Mouse (Mus musculus) forebrain, embryonic 12.5 days (tissue): Measurements from ENCODE around the gene Castor1. TPM values are rescaled to one million over a fixed set of nuclear protein-coding genes. Genes with fewer than 3 reads are reported as not detected.

Source experiments
- ATAC-seq: fragments of 200-750 bp; cut with Nextera tagmentation; 2 replicates; pipeline ENCODE4 v1.8.0; 2017; ENCODE audit warnings: moderate TSS enrichment; ENCODE audit not compliant: low FRiP score
- H3K27ac ChIP-seq: fragments of 300-500 bp; sonication (generic); 2 replicates; pipeline ENCODE4 v1.5.1; 2016; ENCODE audit warnings: mild to moderate bottlenecking
- H3K27me3 ChIP-seq: fragments of 300-500 bp; sonication (generic); 2 replicates; pipeline ENCODE4 v1.6.1; 2016; ENCODE audit warnings: mild to moderate bottlenecking
- H3K36me3 ChIP-seq: fragments of 300-500 bp; sonication (generic); replicated peaks from 2 replicates; pipeline ENCODE4 v1.6.1; 2016; ENCODE audit warnings: mild to moderate bottlenecking
- H3K4me1 ChIP-seq: fragments of 300-500 bp; sonication (generic); 2 replicates; pipeline ENCODE4 v1.6.1; 2016
- H3K4me2 ChIP-seq: fragments of 300-500 bp; sonication (generic); 2 replicates; pipeline ENCODE4 v1.6.1; 2016; ENCODE audit warnings: mild to moderate bottlenecking, moderate library complexity
- H3K4me3 ChIP-seq: fragments of 300-500 bp; sonication (generic); replicated peaks from 2 replicates; pipeline ENCODE4 v1.5.1; 2016; ENCODE audit warnings: mild to moderate bottlenecking
- H3K9ac ChIP-seq: fragments of 300-500 bp; sonication (generic); 2 replicates; pipeline ENCODE4 v1.6.1; 2016; ENCODE audit warnings: mild to moderate bottlenecking
- H3K9me3 ChIP-seq: fragments of 300-500 bp; sonication (generic); 2 replicates; pipeline ENCODE4 v1.6.1; 2016
- WGBS: fragments of 180-500 bp; shearing (Covaris S2); methylation state at CpG from one replicate; pipeline ENCODE4 v1.1.7; 2016; 5-methylcytosine and 5-hydroxymethylcytosine counted together
- polyA plus RNA-seq: library from polyadenylated mRNA; unstranded; fragments of >200 nt; fragmentation: Nextera tagmentation; extraction: Ambion mirVana; gene quantifications from 2 replicates; pipeline ENCODE4 v1.2.1, GENCODE M21; 2016

Castor1 gene
- polyA plus RNA-seq, 1 experiment from 2014 or later = 2.2 TPM

GRCm38 (mm10) chr11:4260463-4261187 is 42.6 kb downstream of the Castor1 start:
- H3K9me3 ChIP-seq = no peaks in the 10 kb centered on the region
- H3K27me3 ChIP-seq = peaks cover 36% of the 10 kb centered on the region
- no peaks in the 10 kb centered on the region for H3K36me3 ChIP-seq
- H3K4me2 ChIP-seq = no peak overlapping the region
- WGBS = 63% methylated on average over 14 of the region's 14 CpGs
- ATAC-seq = no peak
- H3K4me3 ChIP-seq = no peak overlapping the region
- peaks cover 22% of the 10 kb centered on the region for H3K4me1 ChIP-seq
- no peak overlapping the region for H3K27ac ChIP-seq
- no peak overlapping the region for H3K9ac ChIP-seq

GRCm38 (mm10) chr11:4261188-4261494 is 43.1 kb downstream of the Castor1 start:
- H3K27ac ChIP-seq = no peak overlapping the region
- no peak overlapping the region for H3K4me3 ChIP-seq
- no peaks in the 10 kb centered on the region for H3K36me3 ChIP-seq
- no peak overlapping the region for H3K9ac ChIP-seq
- H3K27me3 ChIP-seq = peaks cover 41% of the 10 kb centered on the region
- no peaks in the 10 kb centered on the region for H3K9me3 ChIP-seq
- H3K4me1 ChIP-seq = peaks cover 22% of the 10 kb centered on the region
- no peak overlapping the region for H3K4me2 ChIP-seq
- ATAC-seq = no peak
- WGBS = 37% methylated on average over 7 of the region's 7 CpGs

- Histone ChIP-seq H3K4me2 (no peak overlapping the region), H3K4me1 (peaks cover 30% of the 10 kb centered on the region), H3K27me3 (peaks cover 46% of the 10 kb centered on the region)
Observed at GRCm38 (mm10) chr11:4261969-4262368, 43.9 kb downstream of the Castor1 start.

GRCm38 (mm10) chr11:4262847-4263246 is 44.8 kb downstream of the Castor1 start:
- Histone ChIP-seq H3K9ac (no peak overlapping the region), H3K9me3 (no peaks in the 10 kb centered on the region), H3K4me2 (no peak overlapping the region), H3K27me3 (peaks cover 51% of the 10 kb centered on the region), H3K36me3 (no peaks in the 10 kb centered on the region), H3K4me1 (peaks cover 32% of the 10 kb centered on the region), H3K27ac (no peak overlapping the region), H3K4me3 (no peak overlapping the region)
- no peak for ATAC-seq
- WGBS = 26% methylated on average over 5 of the region's 7 CpGs

More at GRCm38 (mm10) chr11:4261969-4262368, 43.9 kb downstream of the Castor1 start:
- Histone ChIP-seq H3K9me3 (no peaks in the 10 kb centered on the region), H3K36me3 (no peaks in the 10 kb centered on the region), H3K9ac (no peak overlapping the region), H3K27ac (no peak overlapping the region), H3K4me3 (no peak overlapping the region)
- WGBS = 31% methylated on average over 5 of the region's 5 CpGs
- ATAC-seq = no peak

GRCm38 (mm10) chr11:4263296-4263695 is 45.3 kb downstream of the Castor1 start:
- H3K9me3 ChIP-seq = no peaks in the 10 kb centered on the region
- H3K4me1 ChIP-seq = peaks cover 32% of the 10 kb centered on the region
- H3K9ac ChIP-seq = no peak overlapping the region
- no peak overlapping the region for H3K4me2 ChIP-seq
- H3K27me3 ChIP-seq = peaks cover 55% of the 10 kb centered on the region
- 36% methylated on average over 1 of the region's 1 CpGs for WGBS
- no peak overlapping the region for H3K27ac ChIP-seq
- no peak overlapping the region for H3K4me3 ChIP-seq
- no peaks in the 10 kb centered on the region for H3K36me3 ChIP-seq
- no peak for ATAC-seq

- Histone ChIP-seq H3K36me3 (no peaks in the 10 kb centered on the region), H3K27me3 (peaks cover 63% of the 10 kb centered on the region), H3K9me3 (no peaks in the 10 kb centered on the region), H3K4me3 (no peak overlapping the region), H3K4me2 (no peak overlapping the region), H3K4me1 (peaks cover 32% of the 10 kb centered on the region), H3K27ac (no peak overlapping the region), H3K9ac (no peak overlapping the region)
- ATAC-seq = no peak
- 76% methylated on average over 7 of the region's 7 CpGs for WGBS
Observed at GRCm38 (mm10) chr11:4264066-4264465, 46.0 kb downstream of the Castor1 start.

- H3K9ac ChIP-seq = peak overlapping the region; percentile 51
- H3K36me3 ChIP-seq = no peaks in the 10 kb centered on the region
- peaks cover 84% of the 10 kb centered on the region for H3K27me3 ChIP-seq
- H3K4me2 ChIP-seq = peak overlapping the region; percentile 87
- peak overlapping the region; percentile 47 for H3K4me3 ChIP-seq
- peak; percentile 79 for ATAC-seq
- no peaks in the 10 kb centered on the region for H3K9me3 ChIP-seq
- peaks cover 21% of the 10 kb centered on the region for H3K4me1 ChIP-seq
- H3K27ac ChIP-seq = no peak overlapping the region
- WGBS = 1% methylated on average over 52 of the region's 61 CpGs
Observed at GRCm38 (mm10) chr11:4266271-4267201, 48.5 kb downstream of the Castor1 start.

- Histone ChIP-seq H3K27me3 (peaks cover 86% of the 10 kb centered on the region), H3K4me2 (peak overlapping the region; percentile 87), H3K36me3 (no peaks in the 10 kb centered on the region), H3K9me3 (no peaks in the 10 kb centered on the region), H3K27ac (no peak overlapping the region), H3K4me3 (peak overlapping the region; percentile 47), H3K9ac (no peak overlapping the region), H3K4me1 (peaks cover 16% of the 10 kb centered on the region)
- 5% methylated on average over 12 of the region's 13 CpGs for WGBS
- ATAC-seq = no peak
Observed at GRCm38 (mm10) chr11:4267202-4267578, 49.2 kb downstream of the Castor1 start.

GRCm38 (mm10) chr11:4268500-4268899 is 50.5 kb downstream of the Castor1 start:
- Histone ChIP-seq H3K36me3 (no peaks in the 10 kb centered on the region), H3K4me3 (no peak overlapping the region), H3K9me3 (no peaks in the 10 kb centered on the region), H3K27me3 (peaks cover 82% of the 10 kb centered on the region), H3K4me1 (peaks cover 10% of the 10 kb centered on the region), H3K27ac (no peak overlapping the region), H3K9ac (no peak overlapping the region), H3K4me2 (no peak overlapping the region)
- WGBS = 91% methylated on average over 6 of the region's 6 CpGs
- ATAC-seq = no peak

GRCm38 (mm10) chr11:4270744-4271459 is 52.9 kb downstream of the Castor1 start:
- Histone ChIP-seq H3K27me3 (peaks cover 58% of the 10 kb centered on the region), H3K4me3 (no peak overlapping the region), H3K27ac (no peak overlapping the region)

GRCm38 (mm10) chr11:4271544-4271943 is 53.5 kb downstream of the Castor1 start:
- H3K36me3 ChIP-seq = no peaks in the 10 kb centered on the region
- H3K27me3 ChIP-seq = peaks cover 52% of the 10 kb centered on the region
- no peaks in the 10 kb centered on the region for H3K9me3 ChIP-seq

More at GRCm38 (mm10) chr11:4270744-4271459, 52.9 kb downstream of the Castor1 start:
- WGBS = 18% methylated on average over 19 of the region's 20 CpGs
- Histone ChIP-seq H3K4me2 (no peak overlapping the region), H3K36me3 (no peaks in the 10 kb centered on the region), H3K9ac (no peak overlapping the region; the same call in 1 of the 2 replicates), H3K4me1 (peaks cover 10% of the 10 kb centered on the region), H3K9me3 (no peaks in the 10 kb centered on the region)
- no peak for ATAC-seq

More at GRCm38 (mm10) chr11:4271544-4271943, 53.5 kb downstream of the Castor1 start:
- H3K4me3 ChIP-seq = no peak overlapping the region
- no peak overlapping the region for H3K4me2 ChIP-seq
- H3K9ac ChIP-seq = no peak overlapping the region
- WGBS = 54% methylated on average over 11 of the region's 11 CpGs
- H3K4me1 ChIP-seq = peaks cover 6% of the 10 kb centered on the region
- H3K27ac ChIP-seq = no peak overlapping the region
- no peak for ATAC-seq
